Mouse (Mus musculus): ENCODE measurements around the gene Adamtsl1.

Gene Adamtsl1

DNA sequence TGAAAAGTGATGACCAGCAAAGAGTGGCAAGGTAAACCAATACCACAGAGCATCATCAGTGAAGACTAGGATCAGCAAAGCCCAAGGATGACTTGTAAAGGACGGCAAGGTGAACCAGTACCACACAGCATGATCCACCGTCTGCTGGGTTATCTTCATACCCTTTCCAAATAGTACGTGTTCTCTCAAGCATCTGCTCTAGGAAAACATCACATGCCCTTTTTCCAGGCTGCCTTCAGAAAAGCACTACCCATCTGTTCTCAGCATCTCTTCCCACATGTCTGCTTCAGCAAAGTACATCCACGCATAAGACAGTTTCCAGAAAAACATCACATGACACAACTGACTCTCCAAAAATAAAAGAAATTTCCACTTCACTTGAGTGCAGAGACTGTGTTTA, 408.8 kb downstream of the Adamtsl1 start:
- no peak for DNase-seq (ENCODE audit: low read depth)

DNA sequence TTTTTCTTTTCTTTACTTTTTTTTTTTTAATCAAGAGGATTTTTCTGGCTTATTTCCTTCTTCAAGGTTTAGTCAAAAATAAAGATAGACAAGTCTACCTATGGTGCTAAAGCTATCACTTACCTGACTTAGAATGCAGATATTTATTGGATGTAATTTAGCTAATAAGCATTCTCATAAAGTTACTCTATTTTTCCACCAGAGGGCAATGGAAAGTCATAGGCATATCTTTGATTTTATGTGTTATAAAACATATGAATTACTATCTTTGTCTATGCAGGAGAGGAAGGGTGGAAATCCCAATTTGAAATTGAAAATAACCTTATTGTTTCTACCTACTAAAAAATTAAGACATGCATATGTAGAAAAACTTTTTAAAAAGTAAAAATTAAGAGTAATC, 418.2 kb downstream of the Adamtsl1 start:
- DNase-seq (ENCODE audit: low read depth), result no peak

DNA sequence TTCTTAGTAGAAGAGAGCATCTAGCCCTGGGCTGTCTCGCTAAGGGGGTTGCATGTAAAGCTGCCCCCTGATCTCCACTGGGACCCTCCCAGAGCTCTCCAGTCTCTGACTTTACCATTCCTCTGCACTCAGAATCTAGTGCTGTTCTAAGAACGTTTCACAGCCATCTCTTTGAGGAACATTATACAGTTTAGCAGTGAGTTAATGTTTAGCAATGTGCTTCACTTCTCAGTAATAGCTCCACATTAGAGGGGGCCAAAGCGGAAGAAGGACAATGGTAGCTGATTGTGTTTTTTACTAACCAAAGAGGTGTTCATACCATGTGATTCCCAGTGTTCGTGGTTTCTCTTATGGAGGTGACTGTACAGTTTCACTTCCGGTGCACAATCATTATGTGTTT, 425.5 kb downstream of the Adamtsl1 start:
- no peak for DNase-seq (ENCODE audit: low read depth)

DNA sequence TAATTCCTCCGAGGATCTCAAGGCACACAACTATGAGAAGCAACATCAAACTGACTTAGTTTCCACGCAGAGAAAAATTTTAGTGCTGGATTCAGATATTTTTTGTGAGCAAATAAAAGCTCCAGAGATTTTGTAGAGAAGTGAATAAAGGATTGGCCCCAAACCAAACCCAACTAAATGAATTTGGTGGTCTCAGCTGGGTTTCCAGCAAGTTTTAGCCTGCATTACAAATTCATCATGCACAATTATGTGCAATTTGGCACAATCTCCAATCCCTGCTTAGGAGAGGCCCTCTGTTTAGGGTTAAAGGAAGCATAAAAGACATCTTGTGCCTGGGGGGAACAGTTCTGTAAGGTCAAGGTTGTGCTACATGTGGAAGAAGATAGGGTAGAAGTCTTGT, 427.9 kb downstream of the Adamtsl1 start:
- no peak for DNase-seq (ENCODE audit: low read depth)

DNA sequence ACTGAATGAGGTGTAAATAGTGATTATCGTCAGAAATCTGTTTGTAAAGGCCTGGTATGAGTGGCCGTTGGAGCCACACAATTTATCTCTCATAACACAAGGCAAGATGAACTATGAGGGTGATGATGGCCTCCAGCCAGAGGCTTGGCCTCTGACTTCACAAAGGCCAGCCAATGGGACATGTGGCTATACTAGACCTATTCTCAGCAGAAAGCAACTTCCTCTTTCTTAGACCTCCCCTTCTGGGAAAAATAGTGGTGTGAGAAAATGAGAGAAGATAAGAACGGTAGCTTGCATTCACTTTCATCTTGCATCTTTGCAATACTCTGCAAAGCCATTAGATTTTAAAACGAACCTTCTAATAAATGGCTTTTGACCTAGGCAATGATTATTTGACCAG, 439.6 kb downstream of the Adamtsl1 start:
- peak; percentile 22 for DNase-seq (ENCODE audit: low read depth)

DNA sequence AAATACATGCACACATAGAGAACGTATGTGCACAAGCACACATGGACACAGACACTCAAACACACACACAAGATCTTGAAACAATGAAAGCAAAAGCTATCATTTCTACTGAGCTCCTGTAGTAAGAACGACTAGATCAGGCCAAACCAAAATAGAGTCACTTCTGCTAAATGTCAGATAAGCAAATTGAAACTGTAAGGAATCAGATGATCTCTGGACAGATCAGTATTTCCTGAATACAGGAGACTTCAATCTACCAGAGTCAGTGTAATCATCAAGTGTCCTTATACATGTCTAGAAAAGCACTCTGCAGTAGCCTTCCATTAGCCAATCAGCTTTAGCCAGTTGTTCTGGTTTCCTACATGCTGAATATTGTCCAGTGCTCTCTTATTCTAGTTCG, 441.4 kb downstream of the Adamtsl1 start:
- no peak for DNase-seq (ENCODE audit: low read depth)

DNA sequence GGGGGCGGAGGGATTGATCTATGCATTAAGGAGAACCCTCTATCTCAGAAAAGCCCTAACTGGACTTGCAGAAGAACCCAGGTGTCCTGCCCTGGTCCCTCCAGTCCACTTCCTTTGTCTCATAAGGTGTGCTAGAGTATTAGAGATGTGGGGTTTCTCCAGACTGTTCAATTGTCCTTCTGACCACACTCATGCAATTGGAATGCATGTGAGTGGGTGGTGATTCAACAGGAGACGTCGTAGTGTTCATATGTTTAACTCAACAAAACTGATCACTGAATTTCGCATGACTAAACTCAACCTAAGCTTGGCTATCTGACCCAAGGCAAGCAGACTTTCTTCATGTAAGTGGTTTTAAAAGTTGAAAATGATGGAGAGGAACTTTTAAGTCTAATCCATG, 443.3 kb downstream of the Adamtsl1 start:
- no peak for DNase-seq (ENCODE audit: low read depth)

DNA sequence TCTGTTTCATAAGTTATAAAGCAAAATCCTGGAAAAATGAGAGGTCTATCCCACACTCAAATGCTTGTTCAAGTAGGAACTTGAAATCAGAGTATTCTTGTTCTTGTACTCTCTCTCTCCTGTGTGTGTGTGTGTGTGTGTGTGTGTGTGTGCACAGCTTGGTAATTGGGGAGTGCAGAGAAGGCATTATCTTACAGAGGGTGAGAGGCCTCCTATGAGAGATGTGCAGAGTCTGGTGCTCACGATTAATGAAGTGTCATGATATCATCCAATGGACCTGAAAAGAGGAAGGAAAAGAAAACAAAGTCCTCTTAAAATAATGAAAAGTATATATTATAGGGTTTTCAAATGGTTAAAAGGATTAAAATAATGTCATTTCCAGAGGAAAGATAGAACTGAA, 443.9 kb downstream of the Adamtsl1 start:
- no peak for DNase-seq (ENCODE audit: low read depth)

DNA sequence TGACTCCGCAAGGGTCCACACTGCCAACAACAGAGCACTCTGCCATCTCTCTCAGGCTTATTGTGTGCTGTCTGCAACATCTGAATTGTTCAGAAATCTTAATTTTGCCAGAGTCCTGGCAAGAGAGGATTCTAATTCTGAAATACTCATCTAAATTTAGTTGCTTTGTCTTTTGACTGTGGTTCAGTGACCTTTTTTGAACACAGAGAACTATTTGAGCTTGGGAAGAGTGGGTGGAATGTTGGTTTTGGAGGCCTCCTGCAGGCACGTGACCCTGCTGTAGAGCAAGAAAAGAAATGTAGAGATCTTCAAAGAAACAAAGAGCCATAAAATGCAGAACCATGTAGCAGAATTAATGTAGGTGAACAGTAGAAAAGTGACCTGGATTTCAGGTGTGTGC, 445.0 kb downstream of the Adamtsl1 start:
- DNase-seq (ENCODE audit: low read depth), result no peak

DNA sequence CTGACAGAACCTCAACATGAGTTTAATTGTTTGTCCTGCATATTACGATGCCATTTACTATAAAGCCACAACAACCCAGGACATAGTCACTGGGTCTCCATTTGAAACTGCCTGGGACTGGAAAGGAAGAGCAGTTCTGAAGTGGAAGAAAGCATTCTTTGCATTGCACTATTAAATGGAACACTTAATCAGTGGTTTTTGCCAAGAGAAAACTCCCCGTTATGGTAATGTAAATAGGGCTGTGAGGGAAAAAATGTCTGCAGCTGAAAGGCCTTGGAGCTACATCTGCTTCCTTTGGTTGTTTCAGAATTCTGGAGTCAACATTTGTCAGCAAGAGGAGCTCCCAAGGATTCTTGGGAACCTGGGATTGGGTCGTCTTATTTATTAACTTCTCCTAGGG, 462.2 kb downstream of the Adamtsl1 start:
- no peak for DNase-seq (ENCODE audit: low read depth)

DNA sequence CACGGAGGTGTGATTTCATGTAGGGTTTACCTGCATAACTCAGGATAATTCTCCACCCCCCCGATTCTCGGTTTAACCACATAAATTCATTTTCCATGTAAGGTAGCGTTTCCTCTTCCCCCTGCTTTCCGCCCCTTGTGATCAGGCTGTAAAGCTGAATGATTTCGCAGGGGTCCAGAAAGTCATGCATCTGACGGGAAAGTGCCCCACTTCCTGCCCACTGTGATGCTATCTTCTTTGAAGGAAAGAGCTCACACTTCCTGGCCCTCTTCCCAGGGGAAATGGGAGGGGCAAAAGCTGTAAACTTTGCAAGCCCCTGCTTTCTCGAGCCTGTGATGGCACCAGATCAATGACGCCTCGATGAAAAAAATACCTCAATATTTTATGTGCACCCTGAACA, 465.2 kb downstream of the Adamtsl1 start:
- DNase-seq (ENCODE audit: low read depth), result no peak

DNA sequence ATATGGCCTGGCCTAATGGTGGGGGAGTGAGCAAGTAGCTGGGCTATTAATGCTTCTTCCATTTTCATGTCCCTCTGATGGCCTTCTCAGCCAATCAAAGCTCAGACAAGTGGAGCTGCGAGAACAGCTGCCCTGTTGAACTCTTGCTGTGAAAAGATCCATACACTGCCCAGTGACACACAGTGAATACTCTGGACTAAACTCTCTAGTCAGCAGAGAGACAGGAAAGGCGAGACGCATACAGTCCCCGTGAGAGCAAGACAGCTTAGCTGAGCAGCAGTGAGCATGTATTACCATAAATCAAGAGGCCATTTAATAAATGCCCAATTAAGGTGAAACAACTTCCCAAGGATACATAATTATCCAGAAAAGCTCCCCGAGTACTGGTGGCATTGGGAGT, 492.6 kb downstream of the Adamtsl1 start:
- no peak for DNase-seq (ENCODE audit: low read depth)

DNA sequence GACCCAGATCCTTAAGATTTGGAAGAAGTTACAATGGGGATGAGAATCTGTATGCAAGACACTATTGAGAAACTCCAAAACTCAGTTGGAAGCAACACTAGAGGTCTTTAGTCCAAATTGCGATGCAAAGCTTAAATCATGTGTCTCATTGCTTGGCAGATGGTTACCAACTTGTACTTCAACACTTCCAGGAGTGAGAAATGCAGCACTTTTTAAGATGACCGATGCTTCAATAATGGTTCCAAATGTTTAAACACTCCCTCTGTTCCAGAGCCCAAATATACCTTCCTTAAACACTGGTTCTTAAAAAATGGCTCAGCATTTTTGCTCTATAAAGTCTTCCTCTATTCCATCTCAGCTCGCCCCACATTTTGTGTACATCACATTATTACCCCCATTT, 499.7 kb downstream of the Adamtsl1 start:
- DNase-seq (ENCODE audit: low read depth), result no peak

DNA sequence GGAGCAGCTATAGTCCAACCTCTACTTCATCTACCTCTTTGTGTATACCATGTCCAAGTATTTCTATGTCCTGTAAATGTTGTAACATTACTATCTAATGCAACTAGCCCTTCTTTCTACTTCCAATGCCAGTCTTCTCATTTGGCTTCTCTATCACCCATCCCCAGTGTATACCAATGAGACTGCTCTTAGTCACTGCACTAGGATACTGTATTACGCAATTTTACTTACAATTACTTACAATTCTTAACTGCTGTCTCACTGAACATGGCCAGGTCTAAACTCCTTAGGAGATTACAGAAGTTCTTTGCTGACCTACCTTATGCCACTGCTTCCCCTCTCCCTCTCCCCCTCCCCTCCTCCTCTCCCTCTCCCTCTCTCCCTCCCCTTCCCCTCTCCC, 505.0 kb downstream of the Adamtsl1 start:
- no peak for DNase-seq (ENCODE audit: low read depth)

DNA sequence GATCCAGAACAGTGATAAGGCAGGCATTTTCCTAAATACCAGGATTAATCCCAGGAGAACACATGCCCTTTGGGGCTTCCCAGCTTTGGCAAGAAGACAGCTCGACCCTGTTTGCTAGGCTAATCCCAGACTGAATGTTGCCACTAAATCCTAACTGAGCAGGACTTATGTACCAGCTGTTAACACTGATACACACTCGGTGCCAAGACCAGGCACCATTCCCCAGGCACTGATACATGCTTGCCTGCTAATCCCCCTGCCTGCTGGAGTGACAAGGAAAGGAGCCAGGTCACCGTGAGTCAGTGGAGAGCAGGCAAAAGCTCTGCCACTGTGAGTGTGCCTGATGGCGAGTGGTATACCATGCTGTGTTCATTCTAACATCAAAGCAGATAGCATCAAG, 505.6 kb downstream of the Adamtsl1 start:
- no peak for DNase-seq (ENCODE audit: low read depth)

DNA sequence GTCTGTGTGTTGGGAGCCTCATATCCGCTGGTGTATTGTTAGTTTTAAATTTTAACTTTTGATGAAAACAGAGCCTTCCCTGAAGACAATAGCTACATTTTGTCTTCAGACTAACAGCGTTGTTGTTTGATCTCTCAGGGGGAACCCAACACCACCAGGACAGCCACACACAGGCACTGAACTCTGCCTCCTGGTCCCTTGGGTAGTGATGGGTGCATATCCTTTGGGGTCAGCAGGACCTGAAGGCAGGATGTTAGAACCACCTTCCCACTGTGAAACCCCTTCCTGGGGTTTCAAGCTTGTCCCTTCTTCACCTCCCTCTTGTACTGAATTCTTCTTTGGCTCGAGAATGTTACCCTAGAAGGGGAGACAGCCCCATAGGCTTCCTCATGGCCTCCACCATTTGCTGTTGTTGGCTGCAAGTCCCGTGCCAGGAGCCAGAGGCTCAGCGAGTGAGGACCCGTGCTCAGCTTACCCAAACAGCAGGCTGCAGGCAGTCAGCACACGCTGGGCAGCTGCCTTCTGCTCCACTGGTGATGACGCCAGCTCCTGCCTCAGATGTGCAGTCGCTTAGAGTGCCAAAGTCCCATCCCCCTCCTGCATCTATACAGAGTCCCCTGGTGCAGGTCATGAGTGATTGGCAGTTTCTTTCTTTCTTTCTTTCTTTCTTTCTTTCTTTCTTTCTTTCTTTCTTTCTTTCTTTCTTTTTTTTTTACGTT, 506.6 kb downstream of the Adamtsl1 start:
- no peak for DNase-seq (ENCODE audit: low read depth)

DNA sequence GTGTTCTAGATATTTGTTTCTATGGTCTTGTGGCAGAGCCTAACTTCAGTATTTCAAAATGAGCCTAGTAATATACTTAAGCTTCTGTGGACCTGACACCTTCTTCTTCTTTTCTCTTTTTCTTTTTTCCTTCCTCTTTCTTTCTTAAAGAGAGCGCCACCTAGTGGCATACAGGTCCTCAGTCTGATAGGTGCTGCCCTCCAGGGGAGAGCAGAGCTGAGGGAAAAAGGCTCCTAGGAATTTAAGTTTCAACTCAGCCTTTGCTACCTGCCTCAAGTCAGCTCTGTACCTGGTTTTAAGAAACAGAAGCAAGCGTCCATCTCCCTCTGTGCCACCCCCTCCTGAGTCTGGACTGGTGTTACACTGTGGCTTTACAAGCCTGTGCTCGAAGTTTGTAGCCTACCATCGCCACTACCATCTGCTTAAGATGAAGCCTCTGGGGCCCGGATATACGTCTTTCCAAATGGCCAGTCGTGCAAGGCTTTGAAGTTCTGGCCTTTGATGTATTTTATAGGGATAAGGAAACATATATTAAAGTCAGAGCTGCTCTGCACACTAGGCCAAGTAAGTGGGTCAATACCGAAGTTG, 510.7 kb downstream of the Adamtsl1 start:
- peak; percentile 13 for DNase-seq (ENCODE audit: low read depth)

DNA sequence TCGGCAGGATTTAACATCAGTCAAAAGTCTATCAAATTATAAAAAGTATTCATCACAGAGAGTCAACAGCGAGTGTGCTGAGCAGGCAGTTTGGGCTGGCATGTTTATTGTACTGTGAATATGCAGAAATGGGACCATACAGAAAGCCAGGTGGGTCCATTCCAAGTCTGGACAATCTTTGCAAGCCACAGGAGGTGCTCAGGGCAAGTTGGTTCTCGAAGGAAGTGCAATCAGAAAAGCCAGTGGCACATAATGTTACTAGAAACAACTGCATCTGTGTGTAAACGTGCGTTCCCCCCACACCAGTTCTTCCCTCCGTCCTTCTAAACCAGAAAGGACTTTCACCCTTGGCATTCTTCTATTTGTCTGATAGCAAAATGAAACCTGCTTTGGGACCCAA, 515.5 kb downstream of the Adamtsl1 start:
- no peak for DNase-seq (ENCODE audit: low read depth)

DNA sequence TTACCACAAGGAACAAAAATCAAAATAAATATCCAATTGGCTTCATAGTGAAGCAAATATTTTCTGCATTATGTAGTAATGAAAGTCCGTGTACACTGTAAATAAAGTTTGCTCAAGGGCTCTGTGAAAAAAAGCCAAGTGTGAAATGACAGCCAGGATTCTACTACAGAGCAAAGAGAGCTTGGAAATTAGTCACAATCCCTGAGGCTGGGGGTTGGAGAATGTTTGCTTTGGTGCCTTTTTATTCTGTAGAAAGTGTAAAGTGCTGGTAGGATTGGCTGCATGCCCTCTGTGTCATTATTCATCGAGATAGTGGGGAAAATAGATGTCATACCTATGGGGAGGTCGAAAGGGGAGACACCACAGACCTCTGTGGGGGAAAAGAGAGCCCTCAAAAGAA, 516.2 kb downstream of the Adamtsl1 start:
- no peak for DNase-seq (ENCODE audit: low read depth)

DNA sequence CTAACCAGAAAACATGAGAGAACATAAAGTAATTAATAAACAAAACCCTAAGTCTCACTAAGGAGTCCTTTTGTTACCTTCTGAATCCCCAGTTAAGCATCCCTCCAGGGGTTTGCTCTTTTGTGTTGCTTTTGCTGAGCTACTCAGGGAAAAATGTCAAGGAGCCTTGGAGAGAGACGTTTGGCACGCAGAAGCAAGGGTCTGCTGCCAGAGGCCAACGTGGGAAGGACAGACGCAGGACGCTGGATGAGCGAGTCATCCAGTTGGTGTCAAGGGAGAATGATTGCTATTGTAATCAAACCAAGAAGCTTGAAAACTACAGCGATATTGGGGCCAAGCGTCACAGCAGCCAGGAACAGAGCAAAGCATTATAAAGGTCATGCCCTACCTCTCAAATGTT, 517.1 kb downstream of the Adamtsl1 start:
- DNase-seq (ENCODE audit: low read depth), result no peak

DNA sequence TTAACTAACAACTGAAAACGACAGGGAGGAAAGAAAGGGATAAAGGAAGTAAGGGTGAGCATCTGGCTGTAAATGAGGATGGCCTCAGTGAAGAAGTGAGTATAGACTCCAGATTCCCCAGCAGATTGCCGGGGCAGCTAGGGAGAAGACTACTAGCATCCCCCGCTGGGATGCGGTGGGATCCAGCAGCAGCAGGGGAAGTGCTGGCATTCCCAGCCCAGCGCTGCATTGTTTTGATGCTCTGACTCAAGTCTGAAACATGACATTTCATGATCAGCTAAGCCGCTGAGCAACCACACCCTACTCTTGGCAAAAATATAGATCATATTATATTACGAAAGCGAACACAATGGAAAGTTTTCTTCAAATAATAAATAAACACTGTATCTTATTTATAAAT, 526.9 kb downstream of the Adamtsl1 start:
- DNase-seq (ENCODE audit: low read depth), result no peak

DNA sequence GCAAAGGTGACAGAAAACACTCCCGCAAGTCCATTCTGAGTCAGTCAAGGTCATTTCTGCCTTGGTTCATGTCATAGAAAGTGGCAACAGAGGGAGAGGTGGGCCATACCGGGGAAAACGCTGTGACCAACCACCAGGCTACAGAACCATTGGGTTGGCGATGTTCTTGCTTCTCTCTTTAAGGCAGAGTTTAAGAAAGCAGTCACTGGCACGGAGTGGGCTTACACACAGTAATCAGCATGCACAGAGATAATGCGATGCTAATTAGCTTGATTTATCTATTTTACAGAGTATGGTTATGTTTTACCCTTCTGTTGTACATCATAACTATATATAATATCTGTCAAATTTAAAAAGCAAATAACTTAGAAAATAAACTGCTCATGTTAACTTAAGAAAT, 531.5 kb downstream of the Adamtsl1 start:
- no peak for DNase-seq (ENCODE audit: low read depth)

DNA sequence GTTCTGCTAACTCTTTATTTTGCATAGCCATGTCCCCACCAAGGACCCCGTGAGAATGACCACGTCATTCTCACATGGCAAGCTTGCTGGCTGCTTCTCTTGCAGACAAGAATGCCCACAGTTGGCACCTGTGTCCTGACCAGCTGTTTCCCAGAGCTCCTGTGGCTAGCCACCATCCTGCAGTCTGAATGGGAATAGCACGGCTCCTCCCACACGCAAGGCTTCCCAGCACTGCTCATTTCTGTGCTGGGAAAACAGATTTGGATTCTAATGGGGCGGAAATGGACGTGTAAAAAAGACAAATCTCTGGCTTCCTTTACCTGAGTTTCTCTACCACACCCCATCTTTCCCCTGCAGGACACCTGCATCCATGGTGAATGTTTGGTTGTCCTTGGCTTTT, 531.9 kb downstream of the Adamtsl1 start:
- no peak for DNase-seq (ENCODE audit: low read depth)

DNA sequence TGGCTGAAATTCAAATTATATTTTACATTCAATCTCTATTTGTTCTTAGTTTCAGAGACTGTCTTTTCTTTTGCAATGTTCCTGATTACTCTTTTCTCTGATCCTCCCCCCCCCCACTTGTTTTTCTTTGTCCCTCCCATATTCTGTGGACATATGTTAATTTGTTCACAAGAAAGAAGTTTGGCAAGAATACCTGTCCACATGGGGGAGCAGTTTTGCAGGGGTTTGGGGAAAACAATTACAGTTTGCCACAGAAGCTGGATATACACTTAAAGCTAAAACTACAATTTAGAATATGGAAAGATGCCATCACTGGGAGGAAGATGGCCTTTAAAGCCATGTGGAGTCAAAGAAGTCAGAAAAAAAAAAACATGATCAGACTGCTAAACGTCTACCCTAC, 532.9 kb downstream of the Adamtsl1 start:
- no peak for DNase-seq (ENCODE audit: low read depth)

Data from c-Kit-positive CD71-negative TER-119-negative erythroid progenitor cells, embryonic 14.5 days (primary cell).